17 mouse cellular contexts compared by ENCODE assay signal in genomic region chr7:117357425-117358194, GRCm38 (mm10). TPM values are rescaled to one million over a fixed set of nuclear protein-coding genes. Genes with fewer than 3 reads are reported as not detected.
DNase-seq lines count a peak whose midpoint lies in the region; ATAC-seq and TF ChIP-seq lines count a peak whose summit lies in the region.
"Had no signal": no experiment of that assay in that cellular context is flagged by ENCODE, and none has a peak within 500 bp of the region (broad histone marks: within the 10 kb centered on the region; RNA-seq: fewer than 3 reads in every experiment).

No protein-coding gene starts in this region.

- TF ChIP-seq CTCF in lung, postnatal 0 days (IDR thresholded peaks at IDR 0.05), result no peak

- peak; percentile 67 for DNase-seq in lung, postnatal 0 days (ENCODE audit: low spot score)
- no peak for DNase-seq in lung, postnatal 25 days (ENCODE audit: low spot score)
- DNase-seq in frontal cortex, adult 2 months (ENCODE audit: extremely low spot score in 1 of 2, low spot score in 1 of 2), result peak; percentile 51 to 68
- DNase-seq in limb, embryonic 14.5 days (ENCODE audit: low spot score), result peak; percentile 86
- DNase-seq in kidney, adult 18-20 months, result no peak
- DNase-seq: adrenal gland, adult 2 months; cerebellum, adult 2 months; liver; lung, adult 2 months; thymus, adult 2 months had no signal

- H3K36me3 ChIP-seq in heart, embryonic 16.5 days (ENCODE audit: control insufficient read depth, insufficient read depth), result no peaks in the 10 kb centered on the region
- H3K36me3 ChIP-seq in heart, embryonic 11.5 days (ENCODE audit: control insufficient read depth, insufficient read depth, low read length), result no peaks in the 10 kb centered on the region
- no peaks in the 10 kb centered on the region for H3K36me3 ChIP-seq in lung, postnatal 0 days (ENCODE audit: insufficient read depth, low read length)
- H3K36me3 ChIP-seq in limb, embryonic 14.5 days (ENCODE audit: control insufficient read depth, insufficient read depth, low read length), result no peaks in the 10 kb centered on the region
- H3K36me3 ChIP-seq: G1E; midbrain, embryonic 13.5 days had no signal

- H3K4me1 ChIP-seq in heart, embryonic 16.5 days (ENCODE audit: control insufficient read depth, insufficient read depth, low read length), result peaks cover 14% of the 10 kb centered on the region
- peaks cover 2% of the 10 kb centered on the region; the same call in 1 of the 2 replicates for H3K4me1 ChIP-seq in heart, embryonic 11.5 days (ENCODE audit: control insufficient read depth, insufficient read depth, low read length)
- no peaks in the 10 kb centered on the region for H3K4me1 ChIP-seq in lung, postnatal 0 days (ENCODE audit: insufficient read depth, low read depth, low read length)
- no peaks in the 10 kb centered on the region for H3K4me1 ChIP-seq in limb, embryonic 14.5 days (ENCODE audit: control insufficient read depth, insufficient read depth, low read length)
- H3K4me1 ChIP-seq: midbrain, embryonic 13.5 days had no signal

- no peaks in the 10 kb centered on the region for H3K9me3 ChIP-seq in heart, embryonic 16.5 days (replicated peaks; ENCODE audit: control insufficient read depth, low read length)
- no peaks in the 10 kb centered on the region for H3K9me3 ChIP-seq in heart, embryonic 11.5 days (replicated peaks; ENCODE audit: control insufficient read depth, low read length)
- H3K9me3 ChIP-seq in lung, postnatal 0 days (ENCODE audit: low read length), result no peaks in the 10 kb centered on the region
- H3K9me3 ChIP-seq in limb, embryonic 14.5 days (ENCODE audit: control insufficient read depth, low read length), result no peaks in the 10 kb centered on the region
- H3K9me3 ChIP-seq: forebrain, embryonic 13.5 days; midbrain, embryonic 13.5 days had no signal

- peak overlapping the region; percentile 40; the same call in 1 of the 2 replicates for H3K27ac ChIP-seq in heart, embryonic 16.5 days (ENCODE audit: low read length)
- H3K27ac ChIP-seq in heart, embryonic 11.5 days (ENCODE audit: low read depth, low read length), result no peak overlapping the region
- no peak overlapping the region for H3K27ac ChIP-seq in lung, postnatal 0 days (ENCODE audit: low read length)
- H3K27ac ChIP-seq in limb, embryonic 14.5 days (replicated peaks; ENCODE audit: low read depth, low read length), result 0 out of 2 replicates have a peak overlapping the region, but pooled peaks have one; percentile 52
- H3K27ac ChIP-seq: forebrain, embryonic 13.5 days; kidney, postnatal 0 days; midbrain, embryonic 13.5 days had no signal

- no peaks in the 10 kb centered on the region for H3K27me3 ChIP-seq in heart, embryonic 16.5 days (ENCODE audit: control insufficient read depth, insufficient read depth, low read length)
- H3K27me3 ChIP-seq in heart, embryonic 11.5 days (ENCODE audit: control insufficient read depth, insufficient read depth, low read length), result no peaks in the 10 kb centered on the region
- no peaks in the 10 kb centered on the region for H3K27me3 ChIP-seq in lung, postnatal 0 days (replicated peaks; ENCODE audit: insufficient read depth, low read length)
- no peaks in the 10 kb centered on the region for H3K27me3 ChIP-seq in limb, embryonic 14.5 days (ENCODE audit: control insufficient read depth, insufficient read depth, low read length)
- H3K27me3 ChIP-seq: forebrain, embryonic 13.5 days; midbrain, embryonic 13.5 days had no signal

- no peak overlapping the region for H3K9ac ChIP-seq in heart, embryonic 16.5 days (ENCODE audit: low read length)
- H3K9ac ChIP-seq in heart, embryonic 11.5 days (ENCODE audit: low read depth, low read length), result no peak overlapping the region
- no peak overlapping the region for H3K9ac ChIP-seq in lung, postnatal 0 days (replicated peaks; ENCODE audit: low read depth)
- H3K9ac ChIP-seq in limb, embryonic 14.5 days (ENCODE audit: low read depth, low read length, severe bottlenecking), result no peak overlapping the region
- H3K9ac ChIP-seq: forebrain, embryonic 13.5 days; midbrain, embryonic 13.5 days had no signal

- H3K4me2 ChIP-seq in heart, embryonic 16.5 days (ENCODE audit: low read depth, low read length), result no peak overlapping the region
- no peak overlapping the region for H3K4me2 ChIP-seq in heart, embryonic 11.5 days
- H3K4me2 ChIP-seq in lung, postnatal 0 days (replicated peaks; ENCODE audit: low read depth, low read length), result no peak overlapping the region
- no peak overlapping the region for H3K4me2 ChIP-seq in limb, embryonic 14.5 days (replicated peaks; ENCODE audit: low read depth, low read length, severe bottlenecking)
- H3K4me2 ChIP-seq: forebrain, embryonic 13.5 days; midbrain, embryonic 13.5 days had no signal

- ATAC-seq in heart, embryonic 16.5 days (replicated peaks; ENCODE audit: extremely low read depth, insufficient read depth, low FRiP score), result peak; percentile 28; the same call in 1 of the 2 replicates
- ATAC-seq in heart, embryonic 11.5 days (replicated peaks; ENCODE audit: insufficient number of reproducible peaks, low FRiP score, low TSS enrichment), result no peak
- peak; percentile 70 for ATAC-seq in lung, postnatal 0 days
- ATAC-seq in limb, embryonic 14.5 days (ENCODE audit: low FRiP score, low read depth), result peak; percentile 81
- ATAC-seq: forebrain, embryonic 13.5 days; midbrain, embryonic 13.5 days had no signal

- 32% methylated on average over 6 of the region's 6 CpGs for WGBS in heart, embryonic 16.5 days
- WGBS in heart, embryonic 11.5 days (ENCODE audit: insufficient replicate concordance), result 65% methylated on average over 6 of the region's 6 CpGs
- WGBS in lung, postnatal 0 days, result 50% methylated on average over 6 of the region's 6 CpGs
- WGBS in limb, embryonic 14.5 days, result 65% methylated on average over 6 of the region's 6 CpGs

- H3K4me3 ChIP-seq in heart, embryonic 16.5 days (ENCODE audit: low read length), result no peak overlapping the region
- H3K4me3 ChIP-seq in heart, embryonic 11.5 days (ENCODE audit: low read depth, low read length), result no peak overlapping the region
- no peak overlapping the region for H3K4me3 ChIP-seq in lung, postnatal 0 days (ENCODE audit: low read depth, low read length)
- no peak overlapping the region for H3K4me3 ChIP-seq in limb, embryonic 14.5 days (replicated peaks; ENCODE audit: low read length)
- H3K4me3 ChIP-seq: forebrain, embryonic 13.5 days; midbrain, embryonic 13.5 days; myocyte had no signal

- TF ChIP-seq POLR2A in limb, embryonic 14.5 days (IDR thresholded peaks at IDR 0.05; ENCODE audit: borderline replicate concordance, extremely low read depth, insufficient read depth, insufficient read length), result no peak

- TF ChIP-seq EP300 in lung, postnatal 0 days (IDR thresholded peaks at IDR 0.05), result no peak

RNA-seq across cellular contexts. Expression of gene Xylt1, which starts 23.2 kb away (rescaled TPM):
- 0.89 and 1.1 TPM in 2 replicates for polyA plus RNA-seq in heart, embryonic 16.5 days (2015; fragmentation: Nextera tagmentation; extraction: Ambion mirVana)
- 1.5 and 1.8 TPM in 2 replicates for polyA plus RNA-seq in heart, embryonic 11.5 days (2014; fragmentation: Nextera tagmentation; extraction: Ambion mirVana)
- 0.45 and 0.63 TPM in 2 replicates for polyA plus RNA-seq in lung, postnatal 0 days (2015; fragmentation: Nextera tagmentation; extraction: Ambion mirVana)
- polyA plus RNA-seq in frontal cortex, adult 2 months (2012; rRNA removed), result 14.5 and 21.9 TPM in 2 replicates
- 9.9 and 13.0 TPM in 2 replicates for polyA plus RNA-seq in limb, embryonic 14.5 days (2012; rRNA removed)
- 4.2 and 4.8 TPM in 2 replicates for polyA plus RNA-seq in limb, embryonic 14.5 days (2014; fragmentation: Nextera tagmentation; extraction: Ambion mirVana)
- polyA plus RNA-seq: G1E, myocyte had no signal

Comparison
In these comparisons a context has a peak if more than half of its experiments do, and no peak if none do; other contexts are left out.
1. H3K27ac ChIP-seq: peak in heart, embryonic 16.5 days (single experiment) and limb, embryonic 14.5 days (single experiment); none in heart, embryonic 11.5 days (single experiment) and lung, postnatal 0 days (single experiment).
2. DNase-seq: peak in lung, postnatal 0 days (single experiment), frontal cortex, adult 2 months (2 of 2) and limb, embryonic 14.5 days (single experiment); none in lung, postnatal 25 days (single experiment) and kidney, adult 18-20 months (single experiment).